Mouse (Mus musculus) stomach, adult 2 months (tissue): Measurements from ENCODE around the gene Wrb. TPM values are rescaled to one million over a fixed set of nuclear protein-coding genes. Genes with fewer than 3 reads are reported as not detected.

Source experiments
- polyA plus RNA-seq: library from polyadenylated mRNA; depleted of rRNA; stranded (reverse); fragments of >200 nt; gene quantifications from 2 replicates; pipeline ENCODE4 v1.2.3, GENCODE M21; 2012; rRNA removed

Gene Wrb
- 7.9 and 11.0 TPM in 2 replicates for polyA plus RNA-seq

GRCm38 (mm10) chr16:96145110-96145800, at the start of gene Wrb:
Gene Wrb (plus strand): TSS chr16:96145407.

GRCm38 (mm10) chr16:96127657-96128344, 17.4 kb upstream of the Wrb start, which contains the start of gene Hmgn1:
Gene Hmgn1 (minus strand): TSS chr16:96127729.

GRCm38 (mm10) chr16:96191531-96192506, 46.6 kb downstream of the Wrb start, which contains the start of gene Lca5l:
Gene Lca5l (minus strand): TSS chr16:96192271.

GRCm38 (mm10) chr16:96199913-96200701, 54.9 kb downstream of the Wrb start, which contains the start of gene Sh3bgr:
Gene Sh3bgr (plus strand): TSS chr16:96200450.

Other genes starting within 250 kb of the Wrb start
- 3.8 and 4.7 TPM in 2 replicates for gene Psmg1, start 154.4 kb upstream of the Wrb start, polyA plus RNA-seq
- 5.8 and 8.4 TPM in 2 replicates for gene Brwd1, start 62.9 kb upstream of the Wrb start, polyA plus RNA-seq
- 2.9 and 3.6 TPM in 2 replicates for gene Hmgn1, start 17.7 kb upstream of the Wrb start, polyA plus RNA-seq
- gene Lca5l, start 46.9 kb downstream of the Wrb start, polyA plus RNA-seq = 0.08 and 0.16 TPM in 2 replicates
- 9.9 and 12.8 TPM in 2 replicates for gene Sh3bgr, start 55.0 kb downstream of the Wrb start, polyA plus RNA-seq
- 1.5 and 1.7 TPM in 2 replicates for gene B3galt5, start 90.4 kb downstream of the Wrb start, polyA plus RNA-seq